Mouse (Mus musculus): Measurements from ENCODE around the gene Pnlip. TPM values are rescaled to one million over a fixed set of nuclear protein-coding genes. Genes with fewer than 3 reads are reported as not detected.
A peak's percentile ranks its signal among the peaks of the same experiment; 100 is the strongest.

Gene Pnlip
- under 1 TPM in 1 of 2 experiments, not detected in 1; 0.38 TPM for total RNA-seq (2021)
- polyA plus RNA-seq (2012; rRNA removed): 0.21 TPM in 1 of 2 replicates, not detected in the other
- long read RNA-seq: 0 reads

DNA sequence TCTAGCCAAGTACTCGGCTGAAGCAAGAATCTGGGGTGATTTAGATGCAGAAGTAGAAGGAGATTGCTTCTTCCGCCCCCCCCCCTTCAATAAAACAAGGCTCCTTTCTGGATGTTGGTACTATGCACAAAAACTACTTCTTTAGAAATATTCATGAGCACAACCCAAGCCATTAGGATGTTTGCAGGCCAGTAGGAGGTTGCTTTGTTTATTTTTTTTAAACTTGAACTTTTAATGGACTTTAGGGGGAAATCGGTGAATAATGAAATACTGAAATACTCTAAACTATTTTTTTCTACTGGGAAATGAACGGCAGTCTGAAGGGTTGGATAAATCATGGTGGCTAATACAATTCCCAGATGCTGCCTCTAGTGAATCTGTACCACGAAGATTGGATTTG is at the start of gene Pnlip:
TSS of gene Pnlip (plus strand) at position 301 of the 400 bp plus-strand sequence.
- DNase-seq: no peak

DNA sequence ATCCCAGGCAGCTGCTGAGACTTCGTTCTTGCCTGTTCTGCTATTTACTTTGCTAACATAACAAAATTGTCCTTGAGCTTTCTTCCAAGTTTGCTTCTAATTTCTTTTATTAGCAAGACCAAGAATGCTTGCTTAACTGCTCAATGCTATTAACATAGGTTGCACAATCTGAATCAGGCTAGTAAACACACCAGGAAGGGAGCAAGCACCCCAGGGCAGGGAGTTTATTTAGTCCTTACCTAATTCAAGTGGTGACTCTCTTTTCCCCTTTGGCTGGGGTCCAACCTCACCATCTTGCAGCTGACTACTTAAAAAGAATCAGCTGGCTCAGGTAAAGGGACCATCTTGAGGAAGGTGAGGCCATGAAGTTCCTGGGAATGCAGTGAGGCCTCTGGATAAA is 42.6 kb upstream of the Pnlip start:
- no peak for DNase-seq

GRCm38 (mm10) chr19:58612745-58613144 is 39.6 kb upstream of the Pnlip start:
- DNase-seq: no peak

DNA sequence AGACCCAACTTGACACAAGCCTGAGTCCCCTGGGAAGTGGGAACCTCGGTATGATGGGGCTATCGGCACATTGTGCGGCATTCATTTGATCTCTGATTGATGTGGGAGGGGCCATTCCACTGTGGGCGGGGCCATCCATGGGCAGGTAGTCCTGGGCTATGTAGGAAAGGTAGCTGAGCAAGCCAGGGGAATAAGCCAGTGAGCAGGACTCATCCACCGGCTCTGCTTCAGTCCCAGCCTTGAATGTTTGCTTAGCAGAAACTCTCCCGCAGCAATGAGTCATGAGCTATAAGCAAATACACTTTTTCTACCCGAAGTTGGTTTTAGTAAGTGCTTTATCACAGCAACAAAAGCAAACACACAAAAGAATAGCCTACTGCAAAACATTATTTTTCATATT is 35.7 kb upstream of the Pnlip start:
- DNase-seq: no peak

DNA sequence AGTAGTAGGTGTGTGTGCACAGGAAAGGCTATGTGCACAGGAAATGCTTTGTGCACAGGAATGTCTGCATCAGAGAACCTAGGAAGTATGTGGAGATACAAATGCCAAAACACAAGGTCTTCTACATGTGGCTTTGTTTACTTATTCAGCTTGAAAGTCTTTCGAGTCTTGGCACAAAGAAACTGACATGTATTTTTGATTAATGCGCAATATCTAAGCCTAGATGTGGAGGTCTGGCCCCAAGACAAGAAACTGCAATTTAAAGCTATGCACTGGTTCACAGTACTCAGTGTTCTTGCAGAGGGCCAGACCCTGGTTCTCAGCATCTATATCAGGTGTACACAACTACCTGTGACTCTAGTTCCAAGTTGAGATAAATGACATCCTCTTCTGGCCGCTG is 31.6 kb upstream of the Pnlip start:
- no peak for DNase-seq

- no peak for DNase-seq
Measured at GRCm38 (mm10) chr19:58621646-58622045, 30.7 kb upstream of the Pnlip start.

- no peak for DNase-seq
Measured at GRCm38 (mm10) chr19:58624799-58625198, 27.5 kb upstream of the Pnlip start.

DNA sequence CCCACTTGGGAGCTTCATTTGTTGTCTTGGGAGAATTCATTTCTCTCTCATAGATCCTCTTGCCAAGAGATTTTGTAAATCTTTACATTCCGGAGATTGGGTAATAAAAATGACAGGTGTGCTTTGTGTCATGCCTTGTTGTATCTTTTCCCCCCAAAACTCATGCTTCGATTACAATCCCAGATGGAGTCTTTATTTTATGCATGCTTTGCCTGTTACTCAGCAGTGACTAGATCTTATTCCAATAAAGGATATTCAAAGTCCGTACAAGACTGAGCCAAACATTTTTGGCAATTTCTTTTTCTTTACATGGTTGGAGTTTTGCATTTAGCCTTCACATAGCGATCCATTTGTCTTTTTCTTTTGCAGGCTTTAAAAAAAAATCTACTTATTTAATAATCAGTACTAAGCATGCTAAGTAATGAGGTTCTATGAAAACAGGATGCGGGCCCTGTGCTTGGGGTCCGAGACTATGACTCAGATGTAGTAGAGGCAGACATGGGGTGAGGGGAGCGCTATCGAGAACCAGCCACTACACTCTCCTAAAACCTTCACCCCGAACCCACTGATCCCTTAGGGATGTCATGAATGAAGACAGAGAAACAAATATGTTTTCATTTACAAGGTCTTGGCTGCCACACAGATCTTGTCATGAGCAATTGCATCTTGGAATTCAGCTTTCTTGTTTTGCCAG is 26.9 kb upstream of the Pnlip start:
- no peak for DNase-seq

- no peak for DNase-seq
Measured at GRCm38 (mm10) chr19:58627406-58628337, 24.6 kb upstream of the Pnlip start.

- no peak for DNase-seq
Measured at GRCm38 (mm10) chr19:58629351-58629773, 22.9 kb upstream of the Pnlip start.

DNA sequence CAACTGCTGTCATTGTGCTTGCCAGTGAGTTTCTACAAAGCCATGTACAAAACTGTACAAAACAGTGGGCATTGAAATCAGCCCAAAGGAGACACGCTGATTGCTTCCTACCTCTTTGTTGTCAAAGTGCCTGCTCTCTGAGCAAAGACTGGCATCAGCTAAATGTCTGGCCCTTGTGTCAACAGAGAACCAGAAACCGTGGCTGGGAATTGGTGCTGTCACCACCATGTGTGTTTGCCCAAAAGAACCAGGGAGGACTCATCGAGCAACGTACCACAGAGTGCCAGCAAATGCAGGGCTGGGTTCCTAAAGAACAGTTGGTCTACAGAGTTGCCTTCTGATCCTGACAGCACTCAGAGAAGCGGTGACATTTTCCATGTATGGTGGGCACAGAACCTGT is 2.3 kb upstream of the Pnlip start:
- DNase-seq: no peak

- DNase-seq: no peak
Measured at GRCm38 (mm10) chr19:58662098-58662497, 9.8 kb downstream of the Pnlip start.

- no peak for DNase-seq
Measured at GRCm38 (mm10) chr19:58663317-58663716, 11.0 kb downstream of the Pnlip start.

DNA sequence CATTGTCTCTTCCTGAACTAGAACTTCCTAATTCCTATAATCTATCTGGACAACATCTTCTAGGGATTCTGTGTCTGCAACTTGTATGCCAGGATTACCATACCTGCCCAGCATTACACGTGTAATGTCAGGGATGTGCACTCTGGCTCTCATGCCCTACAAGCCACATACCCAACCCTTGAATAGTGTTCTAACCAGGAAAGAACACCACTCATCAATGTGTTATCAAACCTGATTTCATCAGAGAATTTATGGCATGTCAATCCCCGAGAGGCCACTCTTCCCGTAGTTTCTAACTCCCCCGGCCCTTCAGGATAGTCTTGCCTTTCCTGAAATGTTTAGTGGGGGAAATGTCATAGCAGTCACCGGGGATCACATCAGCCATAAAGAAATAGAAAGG is 12.6 kb downstream of the Pnlip start:
- DNase-seq: no peak

GRCm38 (mm10) chr19:58674644-58675043 is 22.3 kb downstream of the Pnlip start:
- peak; percentile 27 for DNase-seq

DNA sequence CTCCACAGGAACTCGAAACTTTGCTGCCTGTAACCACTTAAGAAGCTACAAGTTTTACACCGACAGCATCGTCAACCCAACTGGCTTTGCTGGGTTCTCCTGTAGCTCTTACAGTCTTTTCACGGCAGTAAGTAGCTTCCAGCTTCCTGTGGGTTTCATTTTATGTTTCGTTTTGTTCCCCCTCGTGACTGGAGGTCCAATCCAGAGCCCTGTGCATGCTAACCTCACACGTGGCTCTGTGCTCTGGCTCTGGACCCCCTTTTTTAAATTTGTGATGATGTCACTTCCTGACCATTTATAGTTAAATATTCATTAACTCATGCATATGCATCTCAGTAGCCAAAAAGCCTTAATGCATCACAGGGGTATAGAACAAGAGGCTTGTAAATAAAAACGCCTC is 24.8 kb downstream of the Pnlip start:
- no peak for DNase-seq

GRCm38 (mm10) chr19:58688933-58689332 is 36.6 kb downstream of the Pnlip start:
- DNase-seq: no peak

DNA sequence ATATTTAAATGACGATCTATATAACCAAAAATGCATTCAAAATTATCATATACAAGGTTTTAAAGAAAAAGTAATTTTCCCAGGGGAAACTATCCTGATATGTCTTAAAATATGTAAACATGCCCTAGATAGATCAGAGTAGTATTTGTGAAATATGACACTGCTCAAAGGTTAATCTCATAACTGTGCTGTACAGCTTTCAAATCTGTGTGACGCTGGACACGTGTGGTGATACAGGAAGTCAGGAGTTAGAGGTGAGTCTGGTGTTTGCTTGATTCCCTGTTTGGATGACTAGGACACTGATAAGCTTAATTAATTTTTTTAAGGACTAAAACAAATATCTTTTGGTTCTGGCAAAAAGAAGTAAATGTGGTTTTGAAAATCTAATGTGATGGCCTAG is 43.0 kb downstream of the Pnlip start:
- no peak for DNase-seq

DNA sequence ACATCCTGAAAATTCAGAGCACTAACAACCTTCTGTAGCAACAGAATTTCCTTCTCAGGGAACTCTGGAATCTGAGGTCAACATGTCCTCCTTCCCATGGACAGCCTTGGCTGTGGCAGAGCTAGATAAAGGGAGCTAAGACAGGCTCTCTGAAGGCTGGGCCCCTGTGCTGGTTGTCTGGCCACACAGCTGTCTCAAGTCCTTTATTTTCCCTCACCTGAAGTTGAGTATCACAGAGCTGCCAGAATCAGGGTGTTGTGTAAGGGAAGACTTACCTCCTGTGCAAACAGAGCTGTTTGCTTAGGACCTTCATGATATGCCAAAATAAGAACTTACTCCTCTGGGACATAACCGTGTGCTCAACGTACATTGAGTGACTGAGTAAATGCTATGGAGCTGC is 43.9 kb downstream of the Pnlip start:
- no peak for DNase-seq

DNA sequence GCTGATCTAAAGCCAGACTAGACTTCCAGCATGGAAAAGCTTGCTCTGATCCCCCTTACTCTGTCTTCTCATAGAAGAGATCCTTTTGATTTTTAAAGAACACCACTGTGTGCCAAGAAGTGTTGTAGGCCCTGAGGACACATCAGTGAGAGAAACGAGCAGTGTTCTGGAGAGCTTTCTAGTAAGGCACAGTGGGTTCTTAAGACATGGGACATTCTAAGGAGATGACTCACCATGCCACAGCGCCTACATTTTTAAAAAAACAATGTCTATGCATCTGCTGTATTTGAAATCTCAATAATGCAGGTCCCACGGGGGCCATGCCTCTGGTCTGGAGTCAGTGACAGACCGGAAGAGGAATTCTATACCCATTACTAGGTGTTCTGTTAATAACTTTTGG is 52.3 kb downstream of the Pnlip start:
- DNase-seq: no peak

DNA sequence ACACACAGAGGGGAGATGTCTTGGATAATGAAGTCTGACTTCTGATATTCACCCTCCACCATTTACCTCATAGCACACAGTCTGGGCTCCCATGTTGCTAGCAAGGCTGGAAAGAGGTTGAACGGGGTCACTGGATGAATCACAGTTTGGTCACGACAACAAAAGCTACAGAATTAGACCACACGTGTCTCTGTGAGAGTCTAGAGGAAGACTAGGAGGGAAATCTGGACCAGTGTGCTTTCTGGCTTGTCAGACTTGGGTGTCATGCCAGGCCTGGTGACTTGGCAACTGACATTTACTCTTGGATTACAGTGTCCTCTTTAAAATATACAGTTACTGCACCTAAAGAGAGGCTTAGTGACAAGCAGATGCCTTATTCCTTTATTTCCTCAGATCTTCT is 56.3 kb downstream of the Pnlip start:
- peak; percentile 44 for DNase-seq

- no peak for DNase-seq
Measured at GRCm38 (mm10) chr19:58717925-58718324, 65.6 kb downstream of the Pnlip start.

GRCm38 (mm10) chr19:58720439-58720838 is 68.1 kb downstream of the Pnlip start:
- DNase-seq: no peak

All from adrenal gland, adult 2 months (tissue).